Mouse (Mus musculus) ES-Bruce4 (cell line): ENCODE measurements around the gene Hdac1.

Experiments used
- CTCF ChIP-seq: IDR thresholded peaks from one replicate; pipeline ENCODE4 v1.8.1; 2011; ENCODE audit warnings: low read depth, low read length
- POLR2A ChIP-seq: IDR thresholded peaks from one replicate; pipeline ENCODE4 v1.8.1; 2011; ENCODE audit warnings: low read length; ENCODE audit not compliant: insufficient read depth

DNA sequence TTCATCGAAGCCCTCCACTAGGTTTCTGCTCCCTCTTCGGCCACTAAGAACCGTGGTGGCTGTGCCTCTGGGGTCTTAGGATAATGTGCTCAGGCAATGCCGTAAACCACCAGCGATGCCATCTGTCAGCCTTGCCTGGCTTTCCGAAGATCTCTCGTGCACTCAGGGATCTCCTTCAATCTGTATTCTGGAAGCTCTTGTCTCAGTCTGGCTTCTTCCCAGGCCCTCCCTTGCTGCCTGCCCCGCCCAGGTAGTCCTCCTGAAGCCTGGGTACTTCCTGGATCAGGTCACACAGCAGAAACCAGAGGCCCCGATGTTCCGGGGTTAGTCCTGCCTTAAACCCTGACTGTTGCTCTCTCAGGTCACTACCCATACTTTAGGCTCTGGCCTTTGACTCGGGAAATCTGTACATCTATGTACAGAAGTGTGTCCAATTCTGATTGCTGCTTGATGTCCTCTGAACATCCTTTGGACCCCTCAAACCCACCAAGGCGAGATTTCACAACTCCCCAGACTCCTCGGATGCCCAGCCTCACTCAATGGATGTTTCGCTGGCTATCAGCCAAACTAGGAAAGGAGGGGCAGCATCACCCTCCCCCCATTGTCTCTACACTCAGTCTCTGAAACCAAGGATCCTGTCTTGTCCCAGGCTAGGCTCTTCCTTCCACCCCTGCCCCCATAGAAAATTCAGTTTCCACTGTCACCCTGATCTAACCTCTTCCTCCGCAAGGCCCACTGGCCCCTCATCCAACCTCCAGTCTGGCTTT, 33.5 kb downstream of the Hdac1 start:
- TF ChIP-seq CTCF (no peak), POLR2A (no peak)
